Mouse (Mus musculus): ENCODE data around the gene Gm20479.

Gene Gm20479

GRCm38 (mm10) chr7:27332353-27333199, 24.6 kb downstream of the Gm20479 start:
- no peak for DNase-seq

GRCm38 (mm10) chr7:27331854-27332253, 25.4 kb downstream of the Gm20479 start:
- no peak for DNase-seq

- DNase-seq: no peak
Measured at GRCm38 (mm10) chr7:27331541-27331851, 25.7 kb downstream of the Gm20479 start.

- DNase-seq: peak; percentile 77
Measured at GRCm38 (mm10) chr7:27330709-27331540, 26.3 kb downstream of the Gm20479 start.

- DNase-seq: no peak
Measured at GRCm38 (mm10) chr7:27329981-27330380, 27.2 kb downstream of the Gm20479 start.

GRCm38 (mm10) chr7:27329326-27329947, 27.8 kb downstream of the Gm20479 start:
- DNase-seq: peak; percentile 65

GRCm38 (mm10) chr7:27328648-27329047, 28.6 kb downstream of the Gm20479 start:
- DNase-seq: no peak

- no peak for DNase-seq
Measured at GRCm38 (mm10) chr7:27328161-27328560, 29.1 kb downstream of the Gm20479 start.

- no peak for DNase-seq
Measured at GRCm38 (mm10) chr7:27327500-27327899, 29.7 kb downstream of the Gm20479 start.

GRCm38 (mm10) chr7:27326101-27326880, 30.9 kb downstream of the Gm20479 start:
- DNase-seq: no peak

GRCm38 (mm10) chr7:27325697-27326096, 31.5 kb downstream of the Gm20479 start:
- DNase-seq: no peak

- no peak for DNase-seq
Measured at GRCm38 (mm10) chr7:27324928-27325327, 32.3 kb downstream of the Gm20479 start.

- no peak for DNase-seq
Measured at GRCm38 (mm10) chr7:27324161-27324560, 33.1 kb downstream of the Gm20479 start.

- DNase-seq: no peak
Measured at GRCm38 (mm10) chr7:27323001-27323400, 34.2 kb downstream of the Gm20479 start.

GRCm38 (mm10) chr7:27322291-27322690, 34.9 kb downstream of the Gm20479 start:
- no peak for DNase-seq

- no peak for DNase-seq
Measured at GRCm38 (mm10) chr7:27319411-27319810, 37.8 kb downstream of the Gm20479 start.

- no peak for DNase-seq
Measured at GRCm38 (mm10) chr7:27315958-27316357, 41.3 kb downstream of the Gm20479 start.

- DNase-seq: no peak
Measured at GRCm38 (mm10) chr7:27314393-27314792, 42.8 kb downstream of the Gm20479 start.

- DNase-seq: no peak
Measured at GRCm38 (mm10) chr7:27311651-27312284, 45.5 kb downstream of the Gm20479 start.

- DNase-seq: no peak
Measured at GRCm38 (mm10) chr7:27310996-27311535, 46.2 kb downstream of the Gm20479 start.

- no peak for DNase-seq
Measured at GRCm38 (mm10) chr7:27310306-27310705, 46.9 kb downstream of the Gm20479 start.

GRCm38 (mm10) chr7:27309832-27310231, 47.4 kb downstream of the Gm20479 start:
- no peak for DNase-seq

Data from layer of hippocampus, adult 9-11 months (tissue).